ENCODE assay signal across 18 mouse cellular contexts in the genomic region with DNA sequence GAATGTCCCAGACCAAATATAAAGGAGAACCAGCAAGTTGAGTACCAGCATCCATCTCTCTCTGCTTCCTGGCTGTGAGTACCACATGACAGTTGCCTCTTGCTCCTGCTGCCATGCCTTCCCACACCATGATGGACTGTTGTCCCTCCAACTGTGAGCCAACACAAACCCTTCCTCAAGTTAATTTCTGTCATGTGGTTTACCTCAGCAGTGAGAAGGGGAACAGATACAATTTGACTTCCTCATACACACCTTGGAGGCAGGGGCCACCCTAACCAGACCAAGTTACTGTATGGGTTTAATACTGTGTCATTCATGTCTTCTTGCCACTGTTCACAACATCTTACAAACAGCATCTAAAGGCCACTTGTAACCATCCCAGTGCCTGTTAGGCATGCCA. TPM values are rescaled to one million over a fixed set of nuclear protein-coding genes. Genes with fewer than 3 reads are reported as not detected.
"Had no signal": no experiment of that assay in that cellular context is flagged by ENCODE, and none has a peak within 500 bp of the region (broad histone marks: within the 10 kb centered on the region; RNA-seq: fewer than 3 reads in every experiment).

No protein-coding gene starts in this region.

- H3K27ac ChIP-seq: liver, embryonic 14.5 days; lung, embryonic 15.5 days; macrophage; midbrain, embryonic 13.5 days; midbrain, embryonic 15.5 days; neural tube, embryonic 12.5 days had no signal

- H3K36me3 ChIP-seq: lung, embryonic 15.5 days; midbrain, embryonic 13.5 days; midbrain, embryonic 15.5 days; neural tube, embryonic 12.5 days had no signal

- H3K27me3 ChIP-seq: lung, embryonic 15.5 days; midbrain, embryonic 13.5 days; midbrain, embryonic 15.5 days; neural tube, embryonic 12.5 days had no signal

- ATAC-seq: lung, postnatal 0 days; midbrain, embryonic 13.5 days; midbrain, embryonic 15.5 days had no signal

- H3K9me3 ChIP-seq: lung, embryonic 15.5 days; midbrain, embryonic 13.5 days; midbrain, embryonic 15.5 days; neural tube, embryonic 12.5 days had no signal

- H3K4me3 ChIP-seq: lung, embryonic 15.5 days; midbrain, embryonic 13.5 days; midbrain, embryonic 15.5 days; neural tube, embryonic 12.5 days had no signal

- H3K9ac ChIP-seq: liver, embryonic 14.5 days; lung, embryonic 15.5 days; midbrain, embryonic 13.5 days; midbrain, embryonic 15.5 days; neural tube, embryonic 12.5 days had no signal

- H3K4me1 ChIP-seq: midbrain, embryonic 13.5 days; midbrain, embryonic 15.5 days; neural tube, embryonic 12.5 days had no signal

- H3K4me2 ChIP-seq: lung, embryonic 15.5 days; midbrain, embryonic 11.5 days; midbrain, embryonic 13.5 days; midbrain, embryonic 15.5 days; neural tube, embryonic 12.5 days had no signal

- DNase-seq: lung, adult 2 months; lung, postnatal 14 days; lung, postnatal 36 days; right cerebral cortex, postnatal 14 days; thymus, adult 18-20 months; thymus, postnatal 14 days; thymus, postnatal 36 days had no signal

RNA-seq across cellular contexts. Expression of a gene that starts 4.8 kb away (rescaled TPM):
- polyA plus RNA-seq: liver, embryonic 14.5 days; liver, embryonic 16.5 days; lung, embryonic 15.5 days; lung, postnatal 0 days; midbrain, embryonic 11.5 days; midbrain, embryonic 13.5 days; midbrain, embryonic 15.5 days; stomach, embryonic 14.5 days had no signal

RNA-seq across cellular contexts. Expression of a gene that starts 8.6 kb away (rescaled TPM):
- total RNA-seq: neutrophil, adult 5-6 weeks had no signal
- polyA plus RNA-seq: lung, postnatal 0 days; macrophage had no signal
